Mouse (Mus musculus) T-helper 17 cell (primary cell): ENCODE measurements around the gene Foxred2.

Experiments
- in situ Hi-C, 2 experiments: fragments of 300-600 bp; cut with MboI, MseI; formaldehyde crosslinking; loops; 1 replicate in 1 of 2; 2 replicates in 1 of 2; pipeline ENCODE4 v1.15.1; 2025; ENCODE audit warnings: high pct_unique_total_duplicates in 2 of 2

Gene Foxred2

GRCm38 (mm10) chr15:77922710-77923109, 33.8 kb downstream of the Foxred2 start:
- in situ Hi-C loops = loop anchor here (5.0 to 25.0 kb wide), 2 partner anchors 65 to 510 kb away; partner anchors contain the start of gene Apol9a (in 2 of the 2)

GRCm38 (mm10) chr15:77921636-77922035, 34.9 kb downstream of the Foxred2 start:
- in situ Hi-C loops = loop anchor here (5.0 to 25.0 kb wide), 2 partner anchors 64 to 509 kb away; partner anchors contain the start of gene Apol9a (in 2 of the 2)

DNA sequence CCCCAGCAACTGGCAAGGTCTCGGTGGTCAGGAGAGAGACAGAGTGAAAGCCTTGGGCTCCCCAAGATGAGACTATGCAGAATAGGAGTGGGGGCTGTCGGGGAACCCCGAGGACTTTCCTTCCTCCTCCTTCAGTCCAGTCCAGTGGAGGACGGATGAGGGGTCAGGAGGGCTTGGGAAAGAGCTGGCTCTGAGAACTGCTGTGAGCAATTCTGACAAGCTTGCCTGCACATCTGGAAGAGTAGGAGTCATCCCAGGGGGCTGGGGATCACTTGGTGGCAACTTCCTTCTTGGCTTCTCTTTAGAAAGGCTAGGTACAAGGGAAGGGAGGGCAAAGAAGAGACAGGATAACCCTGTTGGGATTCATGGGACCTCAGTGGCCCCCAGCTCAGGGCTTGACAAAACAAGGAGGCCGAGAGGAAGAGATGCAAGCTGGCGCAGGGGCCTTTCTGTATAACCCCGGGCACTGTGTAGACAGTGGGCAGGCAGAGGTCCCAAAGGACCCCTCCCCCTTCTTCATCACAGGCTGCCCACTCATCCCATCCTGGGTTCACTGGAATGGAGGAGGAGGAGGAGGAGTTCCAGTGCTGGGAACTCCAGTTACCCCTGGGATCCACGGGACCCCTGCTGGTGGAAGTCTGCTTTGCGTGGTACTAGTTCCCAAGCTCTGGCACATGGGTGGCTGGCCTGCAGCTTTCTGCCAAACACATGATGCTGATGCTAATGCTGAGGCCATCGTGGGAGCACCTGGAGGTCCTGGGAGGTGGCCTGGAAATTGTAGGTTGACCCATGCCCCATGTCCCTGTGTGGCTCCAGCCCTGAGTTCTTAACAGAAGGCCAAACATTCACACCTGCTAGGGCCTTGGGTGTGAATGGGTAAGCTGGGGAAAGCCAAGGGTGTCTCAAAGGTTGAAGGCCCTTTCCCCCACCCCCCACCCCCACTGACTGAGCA, 35.7 kb downstream of the Foxred2 start:
- in situ Hi-C loops = loop anchor here (5.0 to 25.0 kb wide), 2 partner anchors 63 to 508 kb away; partner anchors contain the start of gene Apol9a (in 2 of the 2)

DNA sequence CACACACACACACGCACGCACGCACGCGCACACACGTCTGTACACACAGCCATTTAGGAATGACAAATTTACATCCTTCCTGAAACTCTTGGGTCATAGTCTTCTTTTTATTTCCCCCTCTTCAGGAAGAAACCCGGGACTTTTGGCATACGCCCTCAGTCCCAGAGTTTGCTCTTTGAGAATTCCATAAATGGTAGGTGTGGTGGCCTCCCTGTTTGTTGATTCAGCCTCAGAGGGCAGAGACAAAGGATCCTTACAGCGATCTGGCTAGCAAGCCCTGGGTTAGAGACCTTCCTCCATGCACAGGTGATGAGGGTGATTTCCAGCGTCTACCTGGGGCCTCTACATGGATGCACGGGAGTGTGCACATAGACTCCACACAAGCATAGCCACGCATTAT, 37.1 kb downstream of the Foxred2 start:
- in situ Hi-C loops = loop anchor here (5.0 to 25.0 kb wide), 2 partner anchors 142 to 507 kb away; partner anchors contain the start of gene Apol9a (in 2 of the 2)

- in situ Hi-C loops = loop anchor here (5.0 to 25.0 kb wide), 2 partner anchors 140 to 505 kb away; partner anchors contain the start of gene Apol9a (in 2 of the 2)
These were observed 39.5 kb downstream of the Foxred2 start for GRCm38 (mm10) chr15:77916851-77917544.

DNA sequence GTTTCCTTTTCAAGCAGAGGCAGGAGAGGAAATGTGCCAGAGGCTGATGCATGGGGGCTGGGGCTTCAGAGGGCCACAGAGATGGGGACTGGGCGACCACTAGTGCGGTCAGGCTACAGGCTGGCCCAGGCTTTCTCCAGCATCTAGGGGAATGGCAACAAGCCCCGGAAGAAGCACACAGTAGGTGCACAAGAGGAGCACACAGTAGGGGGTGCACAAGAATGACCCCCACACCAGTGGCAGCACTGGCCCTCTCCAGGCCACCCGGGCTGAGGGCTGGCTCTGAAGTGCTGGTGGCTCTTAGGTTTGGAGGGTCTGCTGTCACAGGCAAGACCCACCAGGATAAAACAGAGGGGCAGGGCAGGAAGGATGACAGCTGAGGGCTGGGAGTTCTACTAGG, 41.2 kb downstream of the Foxred2 start:
- in situ Hi-C loops = loop anchor here (5.0 to 25.0 kb wide), 2 partner anchors 138 to 503 kb away; partner anchors contain the start of gene Apol9a (in 2 of the 2)

DNA sequence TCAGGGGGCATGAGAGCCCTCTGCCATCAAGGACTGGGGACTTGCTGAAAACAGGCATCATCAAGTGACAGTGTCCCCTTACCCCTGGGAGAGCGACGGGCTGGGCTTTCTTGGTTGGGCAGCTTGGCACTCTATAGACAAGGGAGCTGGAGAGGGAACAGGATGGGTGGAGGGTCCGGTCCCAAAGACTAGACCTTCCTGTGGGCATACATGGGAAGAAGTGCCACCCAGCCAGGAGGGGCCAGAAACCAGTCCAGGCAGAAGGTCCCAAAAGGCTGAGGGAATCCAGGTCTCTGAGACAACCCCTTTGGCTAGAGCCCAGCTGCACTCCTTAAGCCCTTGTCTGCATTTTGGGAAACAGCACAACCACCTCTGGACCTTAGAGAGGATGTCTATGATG, 42.0 kb downstream of the Foxred2 start:
- in situ Hi-C loops = loop anchor here (5.0 to 25.0 kb wide), 2 partner anchors 142 to 502 kb away; partner anchors contain the start of gene Apol9a (in 2 of the 2)

GRCm38 (mm10) chr15:77913054-77913453, 43.5 kb downstream of the Foxred2 start:
- in situ Hi-C loops = loop anchor here (5.0 to 25.0 kb wide), 2 partner anchors 141 to 501 kb away; partner anchors contain the start of gene Apol9a (in 2 of the 2)

- in situ Hi-C loops = loop anchor here (5.0 to 25.0 kb wide), 2 partner anchors 140 to 500 kb away; partner anchors contain the start of gene Apol9a (in 2 of the 2)
These were observed 43.9 kb downstream of the Foxred2 start for GRCm38 (mm10) chr15:77912585-77912984.

GRCm38 (mm10) chr15:77912048-77912447, 44.5 kb downstream of the Foxred2 start:
- in situ Hi-C loops = loop anchor here (5.0 to 25.0 kb wide), 2 partner anchors 140 to 500 kb away; partner anchors contain the start of gene Apol9a (in 2 of the 2)

DNA sequence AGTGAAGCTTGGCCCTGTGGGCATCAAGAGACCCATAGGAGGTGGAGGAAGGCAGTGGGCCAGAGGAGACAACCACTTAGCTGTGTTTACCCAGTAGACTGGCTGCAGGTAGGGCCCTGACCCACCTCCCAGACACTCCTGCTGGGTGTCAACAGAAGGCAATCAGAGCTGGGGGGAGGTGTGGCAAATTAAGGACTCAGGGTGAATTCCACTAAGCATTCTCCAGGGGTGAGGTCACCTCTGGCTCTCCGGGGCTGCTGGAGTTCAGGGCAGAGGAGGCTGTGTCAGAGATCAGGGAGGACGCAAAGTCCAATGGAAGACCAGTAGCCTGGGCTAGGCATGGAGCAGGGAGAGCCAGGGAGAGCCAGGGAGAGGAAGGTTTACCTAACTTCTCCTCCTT, 45.5 kb downstream of the Foxred2 start:
- in situ Hi-C loops = loop anchor here (5.0 to 25.0 kb wide), 2 partner anchors 139 to 499 kb away; partner anchors contain the start of gene Apol9a (in 2 of the 2)

DNA sequence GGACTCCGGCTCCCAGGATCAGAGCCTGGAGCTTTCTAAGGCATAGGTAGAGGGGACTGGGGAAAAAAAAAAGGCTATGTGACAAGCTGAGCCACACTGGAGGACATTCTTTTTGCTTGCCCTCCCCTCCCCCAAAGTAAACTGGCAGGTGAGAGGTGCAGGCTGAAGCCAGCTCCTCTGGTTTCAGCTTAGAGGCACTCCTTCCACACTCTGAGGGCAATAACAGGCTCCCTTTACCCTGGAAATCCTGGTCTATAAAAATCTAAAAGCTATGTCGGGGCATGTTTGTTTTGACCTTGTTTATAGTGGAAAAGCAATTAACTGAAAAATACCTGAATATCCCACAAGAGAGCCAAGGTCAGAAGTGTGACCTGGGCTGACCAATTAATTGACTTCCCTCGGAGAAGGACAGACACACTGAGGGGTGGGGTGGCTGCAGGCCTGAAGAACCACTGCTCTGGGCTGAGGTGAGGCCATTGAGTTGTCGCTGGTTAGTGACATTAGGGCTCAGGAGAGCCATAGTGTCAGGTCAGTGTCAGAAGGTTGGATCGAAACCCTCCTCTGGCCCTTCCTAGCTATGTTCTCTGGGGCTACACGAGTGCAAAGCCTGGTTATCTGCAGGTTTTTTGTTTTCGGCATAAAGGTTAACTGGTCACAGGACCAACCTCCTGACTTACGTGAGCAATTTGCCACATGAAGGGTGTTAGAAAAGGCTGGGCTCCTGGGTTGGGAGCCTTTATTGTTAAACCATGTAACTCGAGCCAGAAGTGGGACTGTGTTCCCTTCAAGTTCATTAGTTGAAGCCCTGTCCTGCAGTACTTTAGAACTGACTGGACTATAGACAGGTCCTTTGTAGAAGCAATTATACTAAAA, 48.6 kb downstream of the Foxred2 start:
- in situ Hi-C loops = loop anchor here (25.0 kb wide), 1 partner anchor 496 kb away; the partner anchor contains the start of gene Apol9a (in 2 of the 2)

- in situ Hi-C loops = loop anchor here (25.0 kb wide), 1 partner anchor 494 kb away; the partner anchor contains the start of gene Apol9a (in 2 of the 2)
These were observed 50.0 kb downstream of the Foxred2 start for GRCm38 (mm10) chr15:77906545-77906944.

GRCm38 (mm10) chr15:77906081-77906480, 50.4 kb downstream of the Foxred2 start:
- in situ Hi-C loops = loop anchor here (25.0 kb wide), 1 partner anchor 494 kb away; the partner anchor contains the start of gene Apol9a (in 2 of the 2)

DNA sequence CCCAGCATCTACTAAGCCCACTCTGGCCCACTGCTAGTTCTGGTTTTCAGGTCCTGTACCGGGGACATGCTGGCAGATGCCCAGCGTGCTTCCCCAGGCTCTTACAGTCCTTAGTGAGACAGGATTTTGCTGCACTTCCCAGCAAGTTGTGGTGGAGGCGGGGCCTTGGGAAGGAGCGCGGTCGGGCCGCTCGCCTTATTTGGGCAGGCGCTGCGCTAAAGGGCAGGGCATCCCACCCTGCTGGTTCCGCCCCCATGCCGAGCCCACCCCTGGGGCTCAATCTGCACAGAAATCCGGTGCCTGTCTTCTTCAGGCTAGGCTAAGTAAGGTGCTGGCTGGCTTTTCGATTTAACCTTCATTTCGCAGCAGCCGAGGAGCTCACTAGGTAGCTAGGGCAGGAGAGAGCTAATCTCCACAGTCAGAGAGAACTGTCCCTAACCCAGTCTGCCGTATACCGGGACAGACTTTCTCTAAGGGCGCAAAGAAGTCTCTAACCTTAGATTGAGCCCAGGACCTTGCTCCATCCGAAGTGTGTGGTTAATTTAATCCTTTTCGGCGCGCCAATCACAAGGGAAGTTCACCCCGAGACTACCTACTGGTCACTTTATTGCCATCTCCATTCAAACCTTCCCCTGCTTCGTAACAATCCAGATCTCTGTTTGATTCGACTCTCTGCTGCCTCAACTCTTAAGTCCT, 51.1 kb downstream of the Foxred2 start:
- in situ Hi-C loops = loop anchor here (25.0 kb wide), 1 partner anchor 493 kb away; the partner anchor contains the start of gene Apol9a (in 2 of the 2)

DNA sequence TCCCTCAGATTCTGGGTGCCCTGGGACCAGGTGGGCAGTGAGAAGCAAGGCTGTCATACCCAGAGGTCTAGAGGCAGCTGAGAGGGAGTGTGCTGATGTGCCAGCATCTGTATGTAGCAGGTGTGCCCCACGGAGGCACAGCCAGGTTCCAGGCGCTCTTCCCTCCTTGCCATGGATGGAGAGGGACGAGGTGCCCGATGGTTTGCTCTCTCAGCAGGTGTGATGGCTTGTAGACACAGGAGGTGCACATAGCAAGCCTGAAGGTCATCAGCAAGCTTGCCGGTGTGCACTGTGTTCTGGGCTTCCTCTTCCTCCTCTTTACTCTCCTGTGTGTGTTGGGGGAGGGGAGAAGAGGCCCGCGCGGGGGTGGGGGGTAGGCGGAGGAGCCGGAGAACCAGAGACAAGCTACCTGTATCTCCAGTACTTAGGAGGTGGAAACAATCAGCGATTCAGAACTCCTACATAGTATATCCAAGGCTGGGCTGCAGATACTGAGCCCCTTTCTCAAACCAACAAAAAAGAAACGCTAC, 52.1 kb downstream of the Foxred2 start:
- in situ Hi-C loops = loop anchor here (25.0 kb wide), 1 partner anchor 492 kb away; the partner anchor contains the start of gene Apol9a (in 2 of the 2)

- in situ Hi-C loops = loop anchor here (25.0 kb wide), 1 partner anchor 491 kb away; the partner anchor contains the start of gene Apol9a (in 2 of the 2)
These were observed 53.3 kb downstream of the Foxred2 start for GRCm38 (mm10) chr15:77903176-77903575.

- in situ Hi-C loops = no loop called here
These were observed 61.6 kb downstream of the Foxred2 start for GRCm38 (mm10) chr15:77894926-77895325.

DNA sequence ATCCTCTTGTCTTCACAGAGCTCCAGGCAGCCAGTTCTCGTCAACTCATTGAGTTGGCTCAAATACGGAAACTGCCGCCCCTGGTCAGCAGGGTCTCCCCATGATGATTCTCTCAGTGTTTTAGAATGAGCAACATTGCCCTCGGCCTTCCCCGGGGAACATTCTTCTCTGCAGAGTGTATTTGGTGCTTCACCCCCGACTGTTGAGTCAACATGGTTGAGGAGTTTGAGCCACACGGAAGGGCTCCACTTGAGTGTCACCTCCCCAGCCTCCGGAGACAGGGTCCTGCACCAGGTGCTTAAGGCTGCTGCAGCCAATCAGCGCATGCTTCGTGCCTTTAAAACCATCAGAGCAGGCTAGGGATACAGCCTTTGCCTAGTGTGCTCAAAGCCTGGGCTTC, 63.2 kb downstream of the Foxred2 start:
- in situ Hi-C loops = no loop called here
